Mouse (Mus musculus) T-helper 2 cell (primary cell): Measurements from ENCODE around the gene Mrpl34.
"Not testable (repeated sequence)": the region's sequence is repeated elsewhere in the genome, so short reads cannot be mapped to it uniquely, and the experiment has no call there.

Experiments used
- in situ Hi-C: fragments of 300-600 bp; cut with MboI, MseI; formaldehyde crosslinking; loops from one replicate; pipeline ENCODE4 v1.15.1; 2025; ENCODE audit warnings: high pct_unique_total_duplicates

Gene Mrpl34

GRCm38 (mm10) chr8:71464513-71465500 lies at the start of gene Mrpl34:
Gene Mrpl34 (plus strand): TSS chr8:71464959.
- in situ Hi-C loops: loop anchor here (5.0 to 25.0 kb wide), 3 partner anchors 93 to 1103 kb away; partner anchors contain the start of genes Comp, Ocel1, Rpl18a and Slc5a5

- in situ Hi-C loops: no loop called here
These were observed 42.6 kb upstream of the Mrpl34 start for GRCm38 (mm10) chr8:71422121-71422520.

- in situ Hi-C loops: not testable (repeated sequence)
These were observed 31.8 kb upstream of the Mrpl34 start for GRCm38 (mm10) chr8:71432935-71433334.

GRCm38 (mm10) chr8:71437041-71437440 lies 27.7 kb upstream of the Mrpl34 start:
- in situ Hi-C loops: no loop called here

- in situ Hi-C loops: loop anchor here (5.0 kb wide), 1 partner anchor 81 kb away; no protein-coding TSS in a partner anchor
These were observed 23.4 kb upstream of the Mrpl34 start for GRCm38 (mm10) chr8:71441404-71441803.

GRCm38 (mm10) chr8:71445096-71445495 lies 19.7 kb upstream of the Mrpl34 start:
- in situ Hi-C loops: no loop called here

GRCm38 (mm10) chr8:71451337-71451736 lies 13.4 kb upstream of the Mrpl34 start:
- in situ Hi-C loops: loop anchor here (25.0 kb wide), 1 partner anchor 1089 kb away; the partner anchor contains the start of genes Comp and Upf1

- in situ Hi-C loops: loop anchor here (25.0 kb wide), 1 partner anchor 1089 kb away; the partner anchor contains the start of genes Comp and Upf1
These were observed 13.0 kb upstream of the Mrpl34 start for GRCm38 (mm10) chr8:71451777-71452176.

- in situ Hi-C loops: loop anchor here (25.0 kb wide), 1 partner anchor 1090 kb away; the partner anchor contains the start of genes Comp and Upf1
These were observed 12.1 kb upstream of the Mrpl34 start for GRCm38 (mm10) chr8:71452669-71453068.

GRCm38 (mm10) chr8:71454668-71455067 lies 10.1 kb upstream of the Mrpl34 start:
- in situ Hi-C loops: loop anchor here (25.0 kb wide), 1 partner anchor 1092 kb away; the partner anchor contains the start of genes Comp and Upf1

- in situ Hi-C loops: loop anchor here (25.0 kb wide), 1 partner anchor 1095 kb away; the partner anchor contains the start of genes Comp and Upf1
These were observed 7.9 kb upstream of the Mrpl34 start for GRCm38 (mm10) chr8:71456906-71457305.

- in situ Hi-C loops: loop anchor here (25.0 kb wide), 1 partner anchor 1095 kb away; the partner anchor contains the start of genes Comp and Upf1
These were observed 7.0 kb upstream of the Mrpl34 start for GRCm38 (mm10) chr8:71457659-71458270.

GRCm38 (mm10) chr8:71460716-71461115 lies 4.0 kb upstream of the Mrpl34 start:
- in situ Hi-C loops: loop anchor here (5.0 to 25.0 kb wide), 3 partner anchors 88 to 1098 kb away; partner anchors contain the start of genes Comp, Ocel1, Rpl18a and Slc5a5

- in situ Hi-C loops: loop anchor here (5.0 to 25.0 kb wide), 3 partner anchors 89 to 1099 kb away; partner anchors contain the start of genes Comp, Ocel1, Rpl18a and Slc5a5
These were observed 3.5 kb upstream of the Mrpl34 start for GRCm38 (mm10) chr8:71461152-71461840.

GRCm38 (mm10) chr8:71462191-71462590 lies 2.6 kb upstream of the Mrpl34 start:
- in situ Hi-C loops: loop anchor here (5.0 to 25.0 kb wide), 3 partner anchors 90 to 1100 kb away; partner anchors contain the start of genes Comp, Ocel1, Rpl18a and Slc5a5

GRCm38 (mm10) chr8:71462786-71463185 lies 2.0 kb upstream of the Mrpl34 start:
- in situ Hi-C loops: loop anchor here (5.0 to 25.0 kb wide), 3 partner anchors 90 to 1100 kb away; partner anchors contain the start of genes Comp, Ocel1, Rpl18a and Slc5a5

- in situ Hi-C loops: loop anchor here (5.0 to 25.0 kb wide), 3 partner anchors 91 to 1101 kb away; partner anchors contain the start of genes Comp, Ocel1, Rpl18a and Slc5a5
These were observed 1.3 kb upstream of the Mrpl34 start, which contains the start of gene Abhd8 for GRCm38 (mm10) chr8:71463188-71464033. Gene Abhd8 (minus strand): TSS chr8:71463655.

- in situ Hi-C loops: loop anchor here (10.0 to 25.0 kb wide), 2 partner anchors 571 to 1103 kb away; partner anchors contain the start of genes Comp, Rpl18a, Slc5a5 and Upf1
These were observed 974 bp downstream of the Mrpl34 start for GRCm38 (mm10) chr8:71465733-71466132.

- in situ Hi-C loops: loop anchor here (10.0 to 25.0 kb wide), 2 partner anchors 571 to 1104 kb away; partner anchors contain the start of genes Comp, Rpl18a, Slc5a5 and Upf1
These were observed 1.4 kb downstream of the Mrpl34 start for GRCm38 (mm10) chr8:71466198-71466597.
